Mouse (Mus musculus) brain, embryonic 14.5 days (tissue): ENCODE data around the gene Tsc2. TPM values are rescaled to one million over a fixed set of nuclear protein-coding genes. Genes with fewer than 3 reads are reported as not detected.

ENCODE experiments used
- DNase-seq: peaks from one replicate; pipeline ENCODE4 v3.0.0-alpha.2; 2011; ENCODE audit warnings: low read depth
- CTCF ChIP-seq: fragments of 200-500 bp; IDR thresholded peaks from 2 replicates; pipeline ENCODE4 v1.5.1; 2012; ENCODE audit warnings: inconsistent platforms, mild to moderate bottlenecking, moderate library complexity, borderline replicate concordance; ENCODE audit not compliant: insufficient read depth, insufficient read length; ENCODE audit errors: extremely low read depth
- POLR2A ChIP-seq: fragments of 200-500 bp; IDR thresholded peaks from 2 replicates; pipeline ENCODE4 v1.6.1; 2012; ENCODE audit warnings: mild to moderate bottlenecking, inconsistent platforms, borderline replicate concordance; ENCODE audit not compliant: poor library complexity, insufficient read depth, insufficient read length, severe bottlenecking; ENCODE audit errors: extremely low read depth
- polyA plus RNA-seq: library from polyadenylated mRNA; depleted of rRNA; stranded (reverse); fragments of >200 nt; gene quantifications from 2 replicates; pipeline ENCODE4 v1.2.3, GENCODE M21; 2012

The Tsc2 gene
- polyA plus RNA-seq, 1 experiment: 190 TPM

GRCm38 (mm10) chr17:24644875-24645721, 12.7 kb upstream of the Tsc2 start:
- no peak for DNase-seq
- TF ChIP-seq CTCF (no peak), POLR2A (no peak)

DNA sequence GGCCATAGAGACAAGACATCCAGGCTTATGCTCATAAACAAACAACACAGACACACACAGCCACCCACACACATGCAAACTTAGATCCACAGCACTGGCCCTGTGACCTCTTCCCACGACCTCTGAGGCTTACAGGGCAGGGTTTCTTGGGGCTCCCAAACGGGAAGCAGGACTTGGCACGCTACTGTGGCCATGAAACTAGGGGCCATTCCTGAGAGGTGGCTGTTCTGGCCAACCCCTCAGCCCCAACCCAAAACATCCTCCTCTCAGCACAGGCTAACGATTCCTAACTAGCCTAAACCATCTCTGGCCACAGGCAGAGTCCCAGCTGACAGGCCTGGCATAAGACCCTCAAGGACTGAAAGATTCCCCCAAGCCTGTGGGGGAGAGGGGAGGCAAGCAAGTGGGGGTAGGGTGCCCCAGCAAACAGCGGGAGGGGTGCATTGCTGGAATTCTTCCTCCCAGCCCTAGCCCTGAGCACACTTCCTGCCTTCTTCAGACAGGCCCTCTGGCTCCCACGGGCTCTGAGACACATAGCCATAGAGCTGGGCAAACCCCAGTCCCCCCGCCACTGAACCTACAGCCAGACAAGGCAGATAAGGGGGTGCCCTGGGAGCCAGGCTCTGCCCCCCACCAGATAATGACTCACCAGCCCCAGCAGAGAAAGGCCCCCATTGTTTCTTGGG, 11.7 kb upstream of the Tsc2 start:
- TF ChIP-seq POLR2A (no peak), CTCF (no peak)
- DNase-seq: no peak

DNA sequence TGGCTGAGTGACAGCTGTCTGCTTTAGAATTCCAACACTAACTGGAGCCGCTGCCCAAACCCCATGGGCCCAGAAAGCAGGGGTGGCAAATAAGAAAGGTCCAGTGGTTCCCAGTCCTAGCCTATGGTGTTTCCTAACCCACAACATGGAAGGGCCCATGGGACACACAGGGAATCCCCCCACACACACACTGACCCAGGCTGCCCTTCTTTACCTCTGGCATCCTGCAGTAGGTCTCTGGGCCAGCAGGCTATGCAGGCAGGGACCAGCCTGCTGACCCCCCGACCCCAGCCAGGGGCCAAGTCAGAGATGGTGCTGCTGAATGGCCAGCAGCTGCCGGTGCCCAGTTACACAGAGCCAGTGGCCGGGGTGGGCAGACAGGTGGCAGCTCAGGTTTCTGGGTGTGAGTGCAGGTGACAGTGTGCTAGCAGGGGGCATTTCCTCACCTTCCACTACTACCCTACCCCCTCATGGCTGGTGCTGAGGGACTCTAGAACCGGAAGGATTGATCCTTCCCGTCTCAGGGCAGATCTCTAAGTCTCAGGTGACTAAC, 10.4 kb upstream of the Tsc2 start:
- no peak for TF ChIP-seq CTCF
- no peak for TF ChIP-seq POLR2A
- DNase-seq: no peak

DNA sequence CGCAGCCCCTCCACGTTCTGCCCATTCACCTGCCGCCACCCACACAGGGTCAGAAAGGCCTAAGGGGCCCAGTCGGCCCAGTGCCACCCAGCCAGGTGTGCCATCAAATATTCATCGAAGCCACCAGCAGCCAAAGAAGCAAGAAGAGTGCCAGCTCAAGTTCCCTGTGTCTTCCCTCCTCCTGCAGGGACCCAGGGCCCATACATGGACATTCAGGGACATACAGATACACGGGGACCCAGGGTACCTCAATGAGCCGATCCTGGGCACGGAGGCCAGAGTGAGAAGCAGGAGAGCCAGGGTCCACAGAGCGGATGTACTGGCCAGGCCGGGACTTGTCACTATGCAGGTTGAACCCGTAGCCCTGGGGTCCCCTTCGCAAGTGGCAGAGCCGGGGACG, 9.5 kb upstream of the Tsc2 start:
- DNase-seq: no peak
- no peak for TF ChIP-seq CTCF
- no peak for TF ChIP-seq POLR2A

- TF ChIP-seq CTCF: no peak
- TF ChIP-seq POLR2A: no peak
Observed at GRCm38 (mm10) chr17:24640581-24640980, 8.2 kb upstream of the Tsc2 start.

GRCm38 (mm10) chr17:24640119-24640518, 7.7 kb upstream of the Tsc2 start:
- TF ChIP-seq CTCF (no peak), POLR2A (no peak)
- no peak for DNase-seq

More at GRCm38 (mm10) chr17:24640581-24640980, 8.2 kb upstream of the Tsc2 start:
- DNase-seq: no peak

GRCm38 (mm10) chr17:24639571-24639988, 7.2 kb upstream of the Tsc2 start:
- TF ChIP-seq CTCF: no peak
- no peak for TF ChIP-seq POLR2A
- no peak for DNase-seq

GRCm38 (mm10) chr17:24638840-24639239, 6.4 kb upstream of the Tsc2 start:
- no peak for TF ChIP-seq POLR2A
- no peak for TF ChIP-seq CTCF
- DNase-seq: no peak

DNA sequence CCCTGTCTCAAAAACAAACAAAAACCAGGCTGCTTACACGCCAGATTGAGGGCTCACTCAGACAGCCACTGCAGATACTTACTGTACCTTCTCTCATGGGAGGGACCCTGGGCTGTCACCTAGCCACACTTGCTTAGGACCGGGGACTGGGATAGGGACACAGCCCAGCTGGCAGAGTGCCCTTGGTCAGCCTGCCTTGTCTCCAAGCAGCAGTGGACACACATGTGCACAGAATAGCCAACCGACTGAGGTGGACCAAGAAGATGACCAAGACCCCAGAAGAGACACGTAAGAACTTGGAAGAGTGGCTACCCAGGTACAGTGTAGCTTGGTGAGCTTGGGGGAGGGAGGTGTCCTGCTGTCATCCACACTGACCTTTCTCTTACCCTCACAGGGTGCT, 5.8 kb upstream of the Tsc2 start:
- TF ChIP-seq CTCF: no peak
- DNase-seq: no peak

DNA sequence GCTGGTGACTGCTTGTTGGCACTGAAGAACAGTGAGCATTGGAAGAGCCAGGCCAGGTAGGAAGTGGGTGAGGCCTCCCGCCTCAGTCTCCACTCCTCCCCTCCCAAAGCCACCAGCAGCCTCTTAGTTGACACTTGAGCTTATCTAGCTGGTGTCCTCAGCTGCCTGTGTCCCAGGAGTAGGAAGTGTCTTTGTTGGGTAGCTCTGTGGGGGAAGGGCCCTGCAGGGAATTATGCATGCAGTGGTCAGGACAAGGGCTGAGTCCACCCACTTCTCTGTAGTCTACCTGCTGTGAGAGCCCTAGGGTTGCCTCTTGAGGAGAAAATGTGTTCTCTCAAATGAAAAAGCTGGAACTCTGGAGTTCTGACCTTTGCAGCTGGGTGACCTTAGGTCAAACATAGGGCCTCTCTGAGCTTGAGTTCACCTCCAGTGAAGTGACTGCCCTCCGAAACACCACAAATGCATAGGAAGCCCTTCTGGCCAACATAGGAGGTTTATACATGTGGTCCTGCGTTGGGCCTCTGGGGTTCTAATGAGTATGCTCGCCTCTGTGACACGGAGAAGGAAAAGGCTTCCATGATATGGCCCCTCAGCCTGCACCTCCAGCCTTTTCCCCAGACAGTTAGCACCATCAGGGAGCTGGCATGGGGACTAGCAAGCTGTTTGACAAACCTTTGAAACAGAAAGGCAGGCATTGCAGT, 4.5 kb upstream of the Tsc2 start:
- no peak for TF ChIP-seq POLR2A
- TF ChIP-seq CTCF: no peak
- no peak for DNase-seq

- DNase-seq: no peak
- TF ChIP-seq POLR2A (no peak), CTCF (no peak)
Observed at GRCm38 (mm10) chr17:24635694-24636093, 3.3 kb upstream of the Tsc2 start.

DNA sequence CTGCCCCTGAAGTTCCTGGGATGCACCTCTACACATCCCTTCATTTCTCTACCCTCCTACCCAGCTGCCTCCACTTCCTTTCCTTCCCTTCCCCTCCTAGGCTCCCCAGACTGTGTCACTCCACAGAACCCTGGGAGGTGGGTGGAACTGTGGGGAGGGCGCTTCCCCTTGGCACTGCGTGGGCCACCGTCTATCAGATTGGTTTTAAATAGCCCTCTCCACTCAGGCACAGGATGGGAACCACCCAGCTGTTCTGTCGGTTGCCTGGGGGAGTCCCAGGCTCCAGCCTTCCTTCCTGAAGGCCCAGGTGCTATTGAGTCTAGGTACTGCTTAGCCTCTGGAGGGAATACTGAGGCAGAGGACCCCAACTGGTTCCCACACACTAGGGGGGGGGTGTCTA, 2.6 kb upstream of the Tsc2 start:
- no peak for TF ChIP-seq POLR2A
- TF ChIP-seq CTCF: no peak
- no peak for DNase-seq
